Mouse (Mus musculus): ENCODE data around the gene Rnf25.

The Rnf25 gene

DNA sequence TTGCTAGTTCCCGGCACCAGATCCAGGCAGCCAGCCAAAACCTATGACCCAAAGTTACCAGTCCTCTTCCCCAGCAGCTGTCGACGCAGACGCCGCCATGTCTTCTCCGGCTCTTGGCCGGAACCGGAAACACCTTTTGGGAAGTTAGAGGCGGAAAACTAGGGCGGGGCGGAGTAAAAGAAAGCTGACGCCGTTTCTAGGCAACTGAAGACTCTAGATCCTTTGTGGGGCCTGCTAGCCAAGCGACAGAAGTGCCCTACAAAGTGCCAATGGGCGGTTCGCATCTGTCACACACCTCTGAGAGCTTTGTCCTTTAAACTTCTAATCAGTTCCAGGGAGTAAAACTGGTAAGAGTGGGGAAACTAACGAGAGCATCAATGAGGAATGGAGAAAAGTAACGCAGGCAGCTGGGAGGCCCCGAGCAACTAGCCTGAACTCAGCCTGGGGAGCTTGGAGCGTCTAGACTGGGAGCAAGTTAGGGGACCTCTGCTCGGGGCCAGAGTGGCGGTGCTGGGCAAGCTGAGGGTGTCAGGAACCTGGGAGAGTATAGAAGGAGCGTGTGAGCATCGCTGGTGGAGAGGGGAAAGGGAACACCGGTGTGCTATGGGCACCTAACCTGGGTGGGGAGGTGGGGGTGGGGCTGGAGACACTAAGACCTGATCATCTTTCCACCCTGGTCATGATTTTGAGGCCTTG is at the start of gene Rnf25, which contains the start of gene Stk36:
Gene Rnf25, minus strand, starts transcription at position 131 of the 696 bp plus-strand sequence.
Gene Stk36, plus strand, starts transcription at position 179 of the 696 bp plus-strand sequence.
- DNase-seq (ENCODE audit: low read depth): peak; percentile 91

DNA sequence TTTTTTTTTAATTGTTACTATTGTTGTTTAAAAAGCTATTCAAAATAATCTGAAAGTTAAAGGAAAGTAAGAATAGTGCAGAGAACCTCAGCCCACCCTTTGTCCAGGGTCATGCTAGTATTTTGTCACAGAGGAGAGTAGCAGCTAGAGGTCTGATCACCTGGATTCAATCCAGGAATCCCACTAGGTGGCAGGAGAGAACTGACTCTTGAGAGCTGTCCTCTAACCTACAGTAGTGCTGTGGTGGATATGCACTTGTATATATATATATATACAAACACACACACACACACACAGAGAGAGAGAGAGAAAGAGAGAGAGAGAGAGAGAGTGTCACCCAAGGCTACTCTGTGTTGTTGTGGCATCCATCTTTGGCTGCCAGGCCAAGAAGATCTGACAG is 42.7 kb upstream of the Rnf25 start:
- peak; percentile 26 for DNase-seq (ENCODE audit: low read depth)

DNA sequence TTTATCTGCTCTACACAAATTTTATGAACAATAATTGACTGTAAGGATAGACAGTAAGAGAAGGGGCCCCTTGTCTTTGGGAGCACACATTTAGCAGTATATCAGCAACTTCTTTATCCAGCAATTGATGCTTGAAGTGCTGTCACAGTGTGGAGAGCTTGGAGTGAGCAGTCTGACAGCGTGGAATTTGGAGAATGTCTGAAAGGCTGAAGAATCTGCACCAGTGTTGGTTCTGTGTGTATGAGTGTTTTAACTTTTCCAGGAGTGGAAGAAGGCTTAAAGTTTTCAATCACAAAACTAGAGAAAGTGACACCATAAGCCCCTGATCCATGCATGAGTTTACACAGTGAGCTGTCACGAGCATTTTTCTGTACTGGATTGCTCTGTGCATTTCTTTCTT is 42.3 kb upstream of the Rnf25 start:
- no peak for DNase-seq (ENCODE audit: low read depth)

DNA sequence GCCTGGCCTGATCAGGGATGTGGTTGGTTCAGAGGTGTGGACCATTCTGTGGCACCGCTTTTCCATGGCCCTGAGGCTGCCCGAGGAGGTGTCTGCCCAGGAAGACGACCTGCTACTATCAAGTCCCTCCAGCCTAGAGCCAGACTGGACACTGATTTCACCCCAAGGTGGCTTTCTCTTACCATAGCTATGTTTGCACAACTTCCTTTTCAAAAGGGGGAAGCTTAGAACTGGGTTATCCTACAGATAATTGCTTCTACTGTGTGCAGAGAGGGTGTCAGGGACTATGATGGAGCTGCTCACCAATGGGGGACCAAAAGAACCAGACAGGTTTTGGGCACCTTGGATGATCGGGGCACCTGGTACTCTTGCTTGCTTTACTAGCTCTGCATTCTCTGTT is 31.5 kb upstream of the Rnf25 start:
- no peak for DNase-seq (ENCODE audit: low read depth)

DNA sequence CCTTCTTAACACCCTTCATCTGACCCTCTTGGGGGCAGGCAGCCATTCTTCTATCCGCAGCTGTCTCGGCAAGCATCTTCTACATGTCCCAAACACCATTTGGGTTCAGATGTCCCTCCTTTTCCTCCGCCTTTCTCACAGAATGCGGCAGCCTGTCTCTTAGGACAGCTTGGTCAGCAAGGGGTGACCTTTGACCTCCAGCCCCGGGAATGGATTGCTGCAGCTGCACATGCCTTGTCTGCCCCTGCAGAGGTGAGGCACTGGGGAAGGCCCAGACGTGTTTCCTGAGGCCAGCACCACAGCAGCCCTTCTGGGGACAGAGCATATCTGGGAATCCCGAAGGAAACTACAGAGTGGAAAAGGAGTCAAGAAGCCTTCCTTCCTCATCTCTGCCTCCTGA is 26.8 kb upstream of the Rnf25 start:
- no peak for DNase-seq (ENCODE audit: low read depth)

DNA sequence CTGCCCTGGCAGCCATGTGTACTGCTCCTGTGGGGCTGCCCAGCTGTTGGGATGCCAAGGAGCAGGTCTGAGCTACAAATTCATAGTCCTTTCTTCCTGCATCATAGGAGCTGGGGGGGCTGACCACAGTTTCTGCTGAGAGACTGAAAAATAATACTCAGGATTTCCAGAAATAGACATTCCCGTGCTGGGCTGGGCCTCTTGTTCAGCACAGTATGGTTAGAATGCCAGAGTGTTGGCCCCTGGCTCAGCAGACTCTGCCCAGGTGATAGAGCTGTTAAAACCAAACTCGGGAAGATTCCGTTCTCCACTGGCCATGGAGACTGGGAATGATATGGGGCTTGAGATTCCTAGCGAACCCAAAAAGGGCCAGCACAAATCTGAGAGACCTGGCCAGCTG is 24.9 kb upstream of the Rnf25 start:
- DNase-seq (ENCODE audit: low read depth): no peak

DNA sequence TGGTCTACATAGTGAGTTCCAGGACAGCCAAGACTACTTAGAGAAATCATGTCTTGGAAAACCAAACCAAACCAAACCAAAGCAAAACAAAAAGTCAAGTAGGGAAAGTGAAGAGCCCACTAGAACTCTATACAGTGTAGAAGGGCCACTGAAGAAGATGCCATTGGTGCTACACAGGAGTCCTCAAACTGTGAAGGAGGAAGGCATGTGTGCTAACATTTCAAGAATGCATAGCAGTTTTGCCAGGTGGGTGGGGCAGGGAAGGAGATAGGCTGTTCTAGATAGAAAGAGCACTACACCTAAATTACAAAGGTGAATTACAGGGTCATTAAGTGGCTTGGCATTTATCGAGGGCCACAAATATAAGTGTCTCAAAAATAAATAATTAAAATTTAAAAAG is 23.0 kb upstream of the Rnf25 start:
- DNase-seq (ENCODE audit: low read depth): no peak

DNA sequence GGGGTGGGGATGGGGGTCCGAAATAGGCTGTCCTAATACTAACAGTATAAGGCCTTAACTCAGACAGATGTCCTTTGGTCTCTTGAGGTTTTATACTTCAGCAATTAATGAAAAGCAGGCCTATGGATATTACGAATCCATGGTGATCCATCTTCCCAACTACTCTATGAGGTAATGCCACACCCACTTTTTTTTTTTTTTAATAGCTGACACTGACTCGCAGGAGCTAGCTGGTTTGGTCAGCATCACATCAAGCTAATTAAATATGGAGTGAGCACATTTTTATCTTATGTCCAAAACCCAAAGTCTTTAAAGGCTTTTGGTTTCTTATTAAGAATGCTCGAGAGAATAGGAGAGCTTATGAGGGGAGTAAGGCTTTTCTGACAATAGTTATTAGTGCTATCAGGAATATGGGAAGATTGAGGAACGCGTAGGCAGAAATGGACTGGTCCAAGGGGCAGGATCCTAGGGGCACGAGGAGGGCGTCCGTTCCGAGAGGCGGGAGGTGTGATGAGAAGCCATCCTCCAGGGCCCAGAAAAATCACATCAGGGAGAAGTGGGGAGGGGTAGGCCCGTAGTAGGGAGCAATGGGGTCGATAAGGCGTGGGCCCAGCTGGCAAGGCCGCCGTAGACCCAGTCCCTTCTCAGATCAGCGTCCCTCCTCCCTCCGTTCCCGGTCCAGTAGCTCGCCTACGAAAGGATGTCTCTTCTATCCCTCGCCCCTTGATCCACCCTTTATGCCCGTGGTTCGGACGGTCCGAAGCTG is 513 bp downstream of the Rnf25 start:
- DNase-seq (ENCODE audit: low read depth): no peak

DNA sequence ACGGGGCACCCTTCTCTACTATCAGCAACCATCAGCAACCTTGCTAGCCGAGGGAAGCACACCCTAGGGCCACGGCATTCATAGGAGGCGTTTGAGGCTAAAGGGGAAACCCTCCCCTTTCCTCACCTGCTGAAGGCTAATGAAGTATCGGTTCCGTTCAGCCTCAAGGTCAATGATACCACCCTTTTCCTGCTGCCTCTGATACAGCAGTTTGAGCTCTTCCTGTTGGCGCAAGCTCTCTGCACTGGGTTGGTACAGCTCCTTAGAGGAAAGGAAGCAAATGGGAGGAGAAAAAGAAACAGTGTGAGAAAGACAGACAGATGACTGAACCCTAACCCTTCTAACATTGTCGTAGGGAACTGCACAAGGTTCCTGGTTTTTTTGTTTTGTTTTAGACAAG is 6.8 kb downstream of the Rnf25 start:
- DNase-seq (ENCODE audit: low read depth): no peak

DNA sequence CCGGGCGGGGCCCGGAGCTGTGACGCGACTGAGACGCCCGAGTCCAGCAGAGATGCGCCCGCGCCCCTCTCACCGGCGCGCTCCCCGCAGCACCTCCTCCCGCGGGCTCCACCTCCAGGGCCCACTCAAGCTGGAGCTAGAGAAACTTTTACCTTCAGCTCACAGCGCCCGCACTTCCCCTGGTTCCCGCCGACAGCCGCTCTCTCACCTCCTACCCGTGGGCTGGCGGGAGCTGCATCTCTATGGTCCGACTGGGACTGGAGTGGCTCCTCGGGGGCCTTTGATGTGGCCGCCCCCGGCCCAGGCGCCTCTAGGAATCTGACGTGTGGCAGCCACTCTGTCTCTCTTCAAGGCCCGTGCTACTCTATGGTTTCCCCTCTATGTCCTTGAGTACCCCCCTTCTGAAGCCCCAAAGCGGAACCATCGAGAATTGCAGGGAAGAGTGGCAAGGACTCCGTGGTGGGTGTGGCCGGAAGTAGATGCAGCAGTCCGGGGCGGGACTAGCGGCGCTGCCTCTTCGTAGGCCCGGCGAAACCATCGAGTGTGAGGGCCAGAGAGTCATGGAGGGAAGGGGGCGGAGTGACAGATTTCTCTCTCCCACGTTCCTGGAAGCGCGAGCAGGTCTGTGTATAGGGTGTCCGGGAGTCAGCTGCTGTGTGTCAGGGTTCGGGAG is 13.3 kb downstream of the Rnf25 start, which contains the start of the genes Zfp142 and Bcs1l:
Gene Zfp142, minus strand, starts transcription at position 474 of the 673 bp plus-strand sequence.
Gene Bcs1l, plus strand, starts transcription at position 517 of the 673 bp plus-strand sequence.
- peak; percentile 98 for DNase-seq (ENCODE audit: low read depth)

DNA sequence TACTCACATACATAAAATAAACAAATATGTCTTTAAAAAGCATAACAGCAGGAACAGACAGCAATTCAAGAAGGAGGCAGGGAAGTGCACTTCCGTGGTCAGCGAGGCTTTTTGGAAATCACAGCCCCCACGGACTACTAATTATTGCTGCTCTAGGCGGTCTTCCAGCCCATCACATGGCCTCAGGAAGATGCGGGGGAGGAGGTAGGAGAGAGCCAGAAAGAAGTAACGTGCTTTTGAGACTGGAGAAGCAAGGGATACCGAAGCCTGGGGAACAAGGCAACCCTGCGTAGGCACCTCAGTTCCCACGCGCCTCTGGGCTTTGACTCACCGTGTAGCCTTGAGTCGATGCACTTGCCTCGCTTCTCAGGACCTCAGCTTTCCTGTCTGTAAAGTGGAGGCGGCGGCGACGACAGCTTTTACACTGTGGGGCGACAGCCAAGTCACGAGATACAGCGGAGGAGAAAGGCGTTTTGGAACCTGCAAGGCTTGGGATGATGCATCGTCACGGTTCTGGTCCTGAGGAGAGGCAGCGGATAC is 13.9 kb downstream of the Rnf25 start:
- DNase-seq (ENCODE audit: low read depth): no peak

DNA sequence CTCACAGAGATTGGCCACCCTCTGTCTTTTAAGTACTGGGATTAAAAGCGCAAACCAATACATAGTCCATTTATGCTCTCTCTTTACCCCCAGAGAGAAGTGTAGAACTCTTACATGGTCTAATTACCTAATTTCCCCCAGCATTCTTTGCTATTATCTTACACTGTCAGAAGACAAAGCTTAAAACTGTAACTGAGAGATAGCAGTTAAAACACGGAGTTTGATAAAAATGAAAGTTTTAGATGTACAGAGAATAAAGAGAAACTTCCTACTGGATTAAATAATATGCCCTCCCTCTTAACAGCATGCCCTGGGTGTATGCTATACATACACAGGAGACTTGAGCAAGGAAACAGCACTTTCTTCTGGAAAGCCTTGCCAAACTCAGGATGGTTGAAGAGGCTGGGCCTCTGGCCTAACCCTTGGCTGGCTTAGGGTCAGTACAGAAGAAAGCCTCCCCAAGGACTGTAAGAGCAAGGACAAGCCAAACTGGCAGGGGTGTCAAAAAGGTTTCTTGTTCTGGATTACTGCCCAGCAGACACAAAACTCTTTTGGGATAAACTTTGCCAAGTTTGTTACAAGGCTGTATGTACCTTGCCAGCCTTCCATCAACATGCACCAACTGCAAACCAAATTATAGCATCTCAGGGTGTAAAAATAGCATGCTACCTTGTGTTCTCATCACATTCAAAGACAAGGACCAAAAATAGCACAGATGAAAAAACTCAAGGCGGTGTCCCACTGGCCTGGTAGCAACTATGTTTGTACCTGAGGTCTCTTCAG is 16.4 kb downstream of the Rnf25 start:
- DNase-seq (ENCODE audit: low read depth): no peak

DNA sequence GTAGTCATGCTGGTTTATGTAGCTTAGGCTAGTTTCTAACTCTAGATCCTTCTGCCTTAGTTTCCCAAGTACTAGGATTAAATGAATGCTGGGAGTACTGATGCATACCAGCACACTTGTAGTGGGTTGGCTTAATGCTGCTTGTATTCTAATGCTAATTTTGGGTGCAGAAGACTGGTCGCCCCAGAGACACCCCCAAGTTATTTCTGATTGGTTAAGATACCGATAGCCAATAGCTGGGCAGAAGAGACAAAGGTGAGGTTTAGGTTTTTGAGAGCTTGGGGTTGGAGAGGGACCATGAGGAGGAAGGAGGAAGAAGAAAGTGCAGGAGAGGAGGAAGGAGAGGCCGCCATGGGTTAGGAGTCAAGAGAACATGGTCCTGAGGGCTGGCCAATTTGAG is 18.6 kb downstream of the Rnf25 start:
- no peak for DNase-seq (ENCODE audit: low read depth)

DNA sequence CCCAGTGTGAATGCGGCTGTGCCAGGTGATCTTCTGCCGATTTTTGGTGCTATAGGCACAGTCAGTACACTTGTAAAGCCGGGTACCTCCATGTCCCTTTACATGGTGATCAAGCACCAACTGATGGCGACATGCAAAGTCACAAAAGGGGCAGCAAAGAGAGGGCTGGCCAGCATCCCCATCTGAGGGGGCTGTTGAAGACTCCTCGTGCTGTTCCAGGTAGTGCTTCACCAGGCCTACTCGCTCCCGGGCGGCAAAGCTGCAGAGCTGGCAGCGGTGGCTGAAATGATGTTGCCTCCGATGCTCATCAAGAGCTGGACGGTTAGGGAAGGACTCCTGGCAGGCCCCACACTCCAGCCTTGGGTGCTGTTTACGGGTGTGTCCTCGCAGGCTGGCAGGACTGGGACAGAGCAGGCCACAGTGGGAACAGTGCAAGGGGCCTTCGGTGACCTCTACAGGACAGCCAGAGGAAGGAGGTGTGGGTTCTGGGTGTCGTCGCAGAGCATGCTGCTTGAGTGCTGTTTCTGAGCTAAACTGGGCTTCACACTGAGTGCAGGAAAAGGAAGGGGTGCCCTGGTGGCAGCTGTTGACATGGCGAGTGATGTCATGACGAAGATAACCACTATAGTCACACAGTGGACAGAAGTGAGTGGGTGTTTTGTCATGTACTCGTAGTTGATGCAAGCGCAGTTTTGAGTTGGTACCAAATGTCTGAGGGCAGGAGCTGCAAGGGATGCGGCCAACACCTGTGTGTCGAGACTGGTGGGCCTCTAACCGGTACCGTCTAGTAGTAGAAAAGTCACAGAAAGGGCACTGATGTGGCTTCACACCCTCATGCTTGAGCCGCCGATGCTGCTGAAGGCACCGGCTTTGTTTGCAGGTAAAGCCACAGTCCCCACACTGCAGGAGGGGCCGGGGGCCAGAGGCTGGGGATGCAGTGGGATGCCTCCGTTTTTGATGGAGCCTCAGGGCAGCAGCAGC is 31.2 kb downstream of the Rnf25 start:
- no peak for DNase-seq (ENCODE audit: low read depth)

DNA sequence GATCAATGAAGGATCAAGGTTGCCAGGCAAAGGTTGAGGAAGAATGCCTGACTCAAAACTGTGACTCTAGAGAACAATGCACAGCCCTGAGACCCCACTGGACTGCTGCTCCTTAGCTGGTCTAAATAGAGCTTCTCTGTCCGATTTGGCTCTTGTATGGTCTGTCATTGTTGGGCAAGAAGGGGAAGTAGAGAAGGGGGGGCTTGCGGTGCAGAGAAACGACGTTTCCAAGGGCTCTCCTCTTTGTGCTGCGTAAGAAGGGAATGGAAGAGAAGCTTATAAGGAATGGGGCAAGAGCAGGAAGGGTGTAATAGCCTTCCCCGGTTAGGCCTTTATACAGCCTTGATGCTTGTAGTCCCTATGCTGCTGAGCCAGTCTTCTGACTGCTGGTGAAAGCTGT is 35.4 kb downstream of the Rnf25 start:
- DNase-seq (ENCODE audit: low read depth): no peak

DNA sequence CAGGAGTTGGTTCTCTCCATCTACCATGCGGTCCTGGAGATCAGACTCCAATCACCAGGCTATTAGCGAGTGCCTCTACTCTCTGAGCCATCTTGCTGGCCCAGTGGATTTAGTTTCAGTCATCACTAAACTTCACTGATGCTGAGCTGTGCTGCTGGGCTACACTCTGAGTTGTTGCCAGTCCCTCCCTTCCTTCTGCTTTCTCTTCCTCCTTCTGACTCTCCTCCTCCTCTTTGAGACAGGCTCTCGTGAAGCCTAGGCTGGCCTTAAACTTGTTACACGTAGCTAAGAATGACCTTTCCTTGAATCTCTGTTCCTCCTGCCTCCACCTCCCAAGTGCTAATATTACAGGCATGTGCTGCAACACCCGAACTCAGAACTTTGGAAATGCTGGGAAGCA is 42.1 kb downstream of the Rnf25 start:
- no peak for DNase-seq (ENCODE audit: low read depth)

DNA sequence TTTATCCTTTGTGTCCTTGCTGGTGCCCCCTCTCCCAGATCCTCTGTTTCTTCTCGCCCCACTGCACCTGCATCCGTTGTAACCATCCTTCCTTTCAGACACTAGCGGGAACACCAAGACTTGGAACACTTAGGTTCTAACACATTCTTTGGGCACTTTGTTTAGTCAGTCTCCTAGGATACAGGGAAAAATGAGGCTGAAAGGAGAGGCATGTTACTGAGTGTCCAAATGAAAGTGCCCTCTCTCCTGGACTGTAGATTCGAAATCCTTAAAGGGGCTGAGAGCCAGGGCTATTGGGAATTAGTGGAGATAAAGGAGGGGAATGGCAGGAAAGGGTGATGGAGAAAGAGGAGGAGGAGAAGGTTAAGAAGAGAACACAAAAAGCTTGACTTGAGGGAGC is 57.0 kb downstream of the Rnf25 start, which contains the start of gene Usp37:
Gene Usp37, minus strand, starts transcription at position 101 of the 400 bp plus-strand sequence.
- no peak for DNase-seq (ENCODE audit: low read depth)
